Mouse (Mus musculus) C3H10T1/2 (cell line): Measurements from ENCODE around the gene Pgrmc1. TPM values are rescaled to one million over a fixed set of nuclear protein-coding genes. Genes with fewer than 3 reads are reported as not detected.

ENCODE experiments used
- polyA plus RNA-seq, 2 experiments: library from polyadenylated mRNA; unstranded; fragments of >200 nt; fragmentation: generic; extraction: Trizol; gene quantifications; one replicate each; pipeline ENCODE4 v1.2.1; 2012; ENCODE audit warnings: missing spikeins in 2 of 2

Gene Pgrmc1
- 100 to 1,000 TPM in 1 of 2 experiments, 10 to 100 TPM in 1; 16.2 to 141 TPM for polyA plus RNA-seq

DNA sequence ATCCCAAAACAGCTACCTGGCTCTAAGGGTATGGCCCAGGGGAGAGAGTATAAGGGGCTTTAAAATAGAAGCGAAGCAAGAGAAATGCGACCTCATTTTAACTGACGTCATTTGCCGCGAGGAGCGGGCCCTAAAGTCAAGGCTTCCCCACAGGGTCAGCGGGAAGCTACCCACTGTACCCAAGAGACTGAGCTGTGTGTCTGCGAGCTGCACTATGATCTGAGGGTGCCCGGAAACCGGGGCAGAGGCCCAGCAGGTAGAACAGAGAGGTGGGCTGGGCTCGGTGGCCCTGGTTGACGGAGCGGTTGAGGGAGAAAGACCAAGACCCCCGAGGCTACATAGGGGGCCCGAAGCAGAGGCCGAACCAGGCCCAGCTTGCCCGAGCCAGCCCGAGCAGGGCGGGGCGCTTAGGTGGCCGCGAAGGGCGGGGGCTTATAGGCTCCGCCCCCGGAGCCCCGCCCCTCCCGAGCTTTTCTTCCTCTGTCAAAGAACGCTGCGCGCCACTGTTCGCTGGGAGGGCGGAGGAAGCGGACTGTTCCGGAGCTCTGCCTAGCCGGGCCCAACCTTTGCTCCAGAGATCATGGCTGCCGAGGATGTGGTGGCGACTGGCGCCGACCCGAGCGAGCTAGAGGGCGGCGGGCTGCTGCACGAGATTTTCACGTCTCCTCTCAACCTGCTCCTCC is at the start of gene Pgrmc1:
Pgrmc1 (plus strand) TSS at position 500 of the 683 bp plus-strand sequence.

DNA sequence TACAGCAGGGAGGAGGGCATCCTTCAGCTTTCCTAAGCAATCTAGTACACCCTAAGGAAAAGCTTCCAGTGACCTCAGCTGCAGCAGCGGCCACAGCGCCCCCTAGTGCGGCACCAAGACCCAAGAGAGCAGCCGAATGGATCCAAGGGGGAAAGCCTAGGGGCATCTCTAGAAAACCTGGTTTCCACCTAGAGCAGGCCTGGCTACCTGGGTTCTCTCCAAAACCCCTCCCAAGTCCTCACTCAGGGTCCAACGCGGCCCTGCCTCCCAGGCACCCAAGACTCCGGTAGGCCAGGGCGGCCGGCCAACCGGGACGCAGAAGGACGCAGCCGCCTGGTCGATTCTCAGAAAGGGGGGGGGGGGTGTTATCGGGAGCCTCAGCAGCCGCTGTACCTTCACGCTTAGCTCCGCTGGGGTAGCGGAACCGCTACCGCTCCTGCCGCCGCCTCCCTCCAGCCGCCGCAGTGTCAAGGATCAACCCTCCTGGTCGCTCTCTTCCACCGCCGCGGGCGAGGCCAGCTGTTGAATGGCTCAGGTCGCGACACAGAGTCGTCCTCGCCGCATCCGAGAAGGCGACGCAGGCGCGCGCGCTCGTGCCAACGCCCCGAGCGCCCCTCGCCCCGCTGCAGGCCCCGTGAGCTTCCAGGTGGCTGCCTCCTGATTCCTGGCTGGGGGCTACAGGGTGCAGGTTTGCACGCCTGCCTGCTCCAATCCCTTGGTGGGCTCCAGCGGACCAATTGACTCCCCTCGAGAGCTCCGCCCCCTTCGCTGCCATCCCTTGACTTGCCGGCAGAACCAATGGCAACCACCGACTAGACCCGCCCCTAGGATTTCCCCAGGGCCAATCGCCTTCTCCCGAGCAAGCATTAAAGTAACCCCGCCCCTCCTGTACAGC is 46.9 kb downstream of the Pgrmc1 start, which contains the start of gene Akap17b:
Akap17b (minus strand) TSS at position 739 of the 895 bp plus-strand sequence.

Other genes starting within 250 kb of the Pgrmc1 start
- not detected for gene Gm6268, start 196.9 kb upstream of the Pgrmc1 start, polyA plus RNA-seq
- not detected for gene Gm14569, start 106.4 kb upstream of the Pgrmc1 start, polyA plus RNA-seq
- 1 to 10 TPM in 1 of 2 experiments, under 1 TPM in 1; 0.25 to 1.0 TPM for gene Akap17b, start 47.2 kb downstream of the Pgrmc1 start, polyA plus RNA-seq
- gene Slc25a43, start 145.5 kb downstream of the Pgrmc1 start, polyA plus RNA-seq: not detected
- gene Slc25a5, start 197.4 kb downstream of the Pgrmc1 start, polyA plus RNA-seq: 100 to 1,000 TPM; 258 to 481 TPM